Mouse (Mus musculus) c-Kit-positive CD71-positive TER-119-negative erythroid progenitor cells, embryonic 14.5 days (primary cell): Measurements from ENCODE around the gene Ccl22.

Source experiments
- DNase-seq: peaks from one replicate; pipeline ENCODE4 v3.0.0-alpha.2; 2013; ENCODE audit warnings: low read depth

The Ccl22 gene

GRCm38 (mm10) chr8:94778895-94779533, 33.6 kb downstream of the Ccl22 start:
- no peak for DNase-seq

- DNase-seq: no peak
Observed at GRCm38 (mm10) chr8:94779534-94780294, 34.3 kb downstream of the Ccl22 start.

GRCm38 (mm10) chr8:94780491-94781154, 35.2 kb downstream of the Ccl22 start:
- DNase-seq: no peak

- no peak for DNase-seq
Observed at GRCm38 (mm10) chr8:94781155-94781837, 35.9 kb downstream of the Ccl22 start.

GRCm38 (mm10) chr8:94781838-94782235, 36.4 kb downstream of the Ccl22 start:
- no peak for DNase-seq

- DNase-seq: no peak
Observed at GRCm38 (mm10) chr8:94783890-94784289, 38.5 kb downstream of the Ccl22 start.

GRCm38 (mm10) chr8:94785247-94785985, 40.0 kb downstream of the Ccl22 start:
- peak; percentile 51 for DNase-seq

- no peak for DNase-seq
Observed at GRCm38 (mm10) chr8:94785995-94786595, 40.7 kb downstream of the Ccl22 start.

- DNase-seq: peak; percentile 69
Observed at GRCm38 (mm10) chr8:94787524-94788501, 42.4 kb downstream of the Ccl22 start.

GRCm38 (mm10) chr8:94789256-94789955, 44.0 kb downstream of the Ccl22 start:
- DNase-seq: no peak

- DNase-seq: no peak
Observed at GRCm38 (mm10) chr8:94794368-94794767, 49.0 kb downstream of the Ccl22 start.

- no peak for DNase-seq
Observed at GRCm38 (mm10) chr8:94794782-94795181, 49.4 kb downstream of the Ccl22 start.

- DNase-seq: peak; percentile 70
Observed at GRCm38 (mm10) chr8:94800278-94800968, 55.0 kb downstream of the Ccl22 start.
